Mouse (Mus musculus) myocyte (in vitro differentiated cells): ENCODE data around the gene Hopx.

Experiments
- CEBPB ChIP-seq: IDR thresholded peaks from 2 replicates; pipeline ENCODE4 v1.6.1; 2011; ENCODE audit warnings: mild to moderate bottlenecking, moderate library complexity; ENCODE audit not compliant: poor library complexity, insufficient read depth, severe bottlenecking
- E2F4 ChIP-seq: IDR thresholded peaks from one replicate; pipeline ENCODE4 v1.6.1; 2011; ENCODE audit warnings: mild to moderate bottlenecking, control low read depth, moderate library complexity; ENCODE audit not compliant: insufficient read depth
- POLR2A ChIP-seq: IDR thresholded peaks from one replicate; pipeline ENCODE4 v1.6.1; 2011; ENCODE audit warnings: low read depth, mild to moderate bottlenecking, control low read depth, moderate library complexity; ENCODE audit not compliant: insufficient read length

- TF ChIP-seq POLR2A = no peak
- no peak for TF ChIP-seq CEBPB
- no peak for TF ChIP-seq E2F4
Measured at GRCm38 (mm10) chr5:77082735-77083134, 32.2 kb downstream of the Hopx start.
